Mouse (Mus musculus): ENCODE results near the gene Cd300ld. TPM values are rescaled to one million over a fixed set of nuclear protein-coding genes. Genes with fewer than 3 reads are reported as not detected.

Gene Cd300ld
- polyA plus RNA-seq, 1 experiment = not detected

DNA sequence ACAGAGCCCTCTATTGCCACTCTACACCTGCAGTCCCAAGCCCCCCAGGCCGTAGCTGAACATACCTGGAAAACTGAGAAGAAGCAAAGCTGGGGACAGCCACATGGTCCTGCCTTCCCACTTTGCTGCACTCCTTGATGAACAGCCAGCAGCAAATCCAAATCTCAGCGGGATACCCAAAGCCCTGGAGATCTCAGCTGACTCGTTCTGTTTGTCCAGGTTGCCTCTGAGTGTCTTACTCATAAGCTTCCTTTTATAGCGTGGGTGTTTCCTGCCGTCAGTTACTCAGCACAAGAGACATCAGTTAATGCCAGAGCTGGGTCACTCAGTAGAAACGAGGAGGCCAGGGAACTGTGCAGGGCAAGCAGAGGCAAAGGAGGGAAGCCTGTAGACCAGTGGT is 55.6 kb downstream of the Cd300ld start, which contains the start of gene Cd300lb:
Gene Cd300lb (minus strand): TSS at position 243 of the 400 bp plus-strand sequence.
- TF ChIP-seq MAX (IDR thresholded peaks at IDR 0.05) = no peak
- no peak for TF ChIP-seq FOSL1 (IDR thresholded peaks at IDR 0.05; ENCODE audit: insufficient read depth, low read length, poor library complexity, severe bottlenecking)
- TF ChIP-seq CEBPB (IDR thresholded peaks at IDR 0.05; ENCODE audit: low read depth) = no peak
- TF ChIP-seq USF1 (IDR thresholded peaks at IDR 0.05; ENCODE audit: low read depth) = no peak
- no peak for TF ChIP-seq CTCF (IDR thresholded peaks at IDR 0.05; ENCODE audit: control insufficient read depth, insufficient read depth, insufficient read length)
- TF ChIP-seq MYOG (IDR thresholded peaks at IDR 0.05; ENCODE audit: control insufficient read depth, extremely low read depth, insufficient read length) = no peak
- no peak for TF ChIP-seq MYOD1 (IDR thresholded peaks at IDR 0.05; ENCODE audit: control insufficient read depth, insufficient read length, low read depth)
- Histone ChIP-seq H3K36me3 (ENCODE audit: control insufficient read depth, insufficient read depth) (no peaks in the 10 kb centered on the region), H3K27me3 (ENCODE audit: control insufficient read depth, insufficient read depth, insufficient read length) (no peaks in the 10 kb centered on the region)

DNA sequence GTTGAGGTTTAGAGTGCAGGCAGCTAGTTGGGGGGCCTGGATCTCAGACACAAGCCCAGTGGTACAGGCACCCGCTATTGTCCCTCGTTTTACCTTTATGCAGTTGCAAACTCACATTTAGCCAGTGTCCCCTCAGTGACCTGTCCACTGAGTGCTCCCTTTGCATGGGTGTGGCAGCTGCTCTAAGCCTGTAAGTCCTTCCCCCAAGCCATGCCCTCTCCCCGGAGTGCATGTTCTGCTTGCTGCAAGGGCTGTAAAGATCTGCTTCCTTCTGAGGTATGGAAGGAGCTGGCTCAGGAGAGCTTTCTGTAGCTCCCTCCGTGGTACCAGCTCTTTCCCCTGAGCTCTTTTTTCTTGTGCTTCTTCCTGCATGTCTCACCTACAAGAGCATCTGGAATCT is 56.1 kb downstream of the Cd300ld start:
- H3ac ChIP-seq (ENCODE audit: control insufficient read depth, insufficient read length, low read depth) = no peak overlapping the region
- TF ChIP-seq CEBPB (IDR thresholded peaks at IDR 0.05; ENCODE audit: low read depth) (no peak), FOSL1 (IDR thresholded peaks at IDR 0.05; ENCODE audit: insufficient read depth, low read length, poor library complexity, severe bottlenecking) (no peak), CTCF (IDR thresholded peaks at IDR 0.05; ENCODE audit: control insufficient read depth, insufficient read depth, insufficient read length) (no peak), MYOG (IDR thresholded peaks at IDR 0.05; ENCODE audit: control insufficient read depth, extremely low read depth, insufficient read length) (no peak), USF1 (IDR thresholded peaks at IDR 0.05; ENCODE audit: low read depth) (no peak), MAX (IDR thresholded peaks at IDR 0.05) (no peak), MYOD1 (IDR thresholded peaks at IDR 0.05; ENCODE audit: control insufficient read depth, insufficient read length, low read depth) (no peak)
- no peaks in the 10 kb centered on the region for H3K79me2 ChIP-seq (ENCODE audit: control insufficient read depth, insufficient read depth)
- no peak overlapping the region for H3K4me3 ChIP-seq (ENCODE audit: insufficient read depth, poor library complexity, severe bottlenecking)
- no peaks in the 10 kb centered on the region for H3K27me3 ChIP-seq (ENCODE audit: control insufficient read depth, insufficient read depth, insufficient read length)
- H3K36me3 ChIP-seq (ENCODE audit: control insufficient read depth, insufficient read depth) = no peaks in the 10 kb centered on the region
- H3K79me3 ChIP-seq (ENCODE audit: low read depth) = no peaks in the 10 kb centered on the region

More for the DNA sequence above, 55.6 kb downstream of the Cd300ld start, which contains the start of gene Cd300lb:
- Histone ChIP-seq H3ac (ENCODE audit: control insufficient read depth, insufficient read length, low read depth) (no peak within 1 kb of the TSS), H3K4me3 (ENCODE audit: insufficient read depth, poor library complexity, severe bottlenecking) (no peak within 1 kb of the TSS), H3K79me2 (ENCODE audit: control insufficient read depth, insufficient read depth) (no peaks in the 10 kb centered on the region), H3K79me3 (ENCODE audit: low read depth) (no peaks in the 10 kb centered on the region)

Other genes with a start within 250 kb of the Cd300ld start
- 0.25 TPM for gene Kif19a, start 224.5 kb downstream of the Cd300ld start, polyA plus RNA-seq (2012; fragmentation: generic; extraction: Trizol)
- gene Btbd17, start 194.0 kb downstream of the Cd300ld start, polyA plus RNA-seq (2012; fragmentation: generic; extraction: Trizol) = 0.49 TPM
- not detected for gene Gpr142, start 191.0 kb downstream of the Cd300ld start, polyA plus RNA-seq (2012; fragmentation: generic; extraction: Trizol)
- gene Gprc5c, start 138.8 kb downstream of the Cd300ld start, polyA plus RNA-seq (2012; fragmentation: generic; extraction: Trizol) = 0.75 TPM
- 0.02 TPM for gene Cd300a, start 99.9 kb downstream of the Cd300ld start, polyA plus RNA-seq (2012; fragmentation: generic; extraction: Trizol)
- 0.76 TPM for gene Cd300lb, start 55.5 kb downstream of the Cd300ld start, polyA plus RNA-seq (2012; fragmentation: generic; extraction: Trizol)
- not detected for gene Cd300c, start 20.8 kb downstream of the Cd300ld start, polyA plus RNA-seq (2012; fragmentation: generic; extraction: Trizol)
- not detected for gene Cd300c2, start 12.0 kb upstream of the Cd300ld start, polyA plus RNA-seq (2012; fragmentation: generic; extraction: Trizol)
- not detected for gene Cd300ld2, start 26.3 kb upstream of the Cd300ld start, polyA plus RNA-seq (2012; fragmentation: generic; extraction: Trizol)
- not detected for gene Cd300ld4, start 37.1 kb upstream of the Cd300ld start, polyA plus RNA-seq (2012; fragmentation: generic; extraction: Trizol)
- 0.16 TPM for gene Cd300ld5, start 47.8 kb upstream of the Cd300ld start, polyA plus RNA-seq (2012; fragmentation: generic; extraction: Trizol)
- gene Cd300ld3, start 58.5 kb upstream of the Cd300ld start, polyA plus RNA-seq (2012; fragmentation: generic; extraction: Trizol) = not detected
- gene Cd300e, start 72.3 kb upstream of the Cd300ld start, polyA plus RNA-seq (2012; fragmentation: generic; extraction: Trizol) = not detected
- gene Rab37, start 101.5 kb upstream of the Cd300ld start, polyA plus RNA-seq (2012; fragmentation: generic; extraction: Trizol) = 0.07 TPM
- not detected for gene Cd300lf, start 144.1 kb upstream of the Cd300ld start, polyA plus RNA-seq (2012; fragmentation: generic; extraction: Trizol)
- gene Slc9a3r1, start 173.4 kb upstream of the Cd300ld start, polyA plus RNA-seq (2012; fragmentation: generic; extraction: Trizol) = 19.1 TPM
- 6.6 TPM for gene Tmem104, start 197.6 kb upstream of the Cd300ld start, polyA plus RNA-seq (2012; fragmentation: generic; extraction: Trizol)
- gene Nat9, start 197.9 kb upstream of the Cd300ld start, polyA plus RNA-seq (2012; fragmentation: generic; extraction: Trizol) = 9.1 TPM

Data from C2C12 (cell line).